Mouse (Mus musculus) forebrain, embryonic 15.5 days (tissue): Measurements from ENCODE around the gene Kdm1b. TPM values are rescaled to one million over a fixed set of nuclear protein-coding genes. Genes with fewer than 3 reads are reported as not detected.

Experiments
- ATAC-seq: fragments of 200-750 bp; cut with Nextera tagmentation; replicated peaks from 2 replicates; pipeline ENCODE4 v1.8.0; 2017; ENCODE audit warnings: mild to moderate bottlenecking, moderate TSS enrichment, moderate library complexity
- H3K27ac ChIP-seq: fragments of 300-500 bp; sonication (generic); replicated peaks from 2 replicates; pipeline ENCODE4 v1.5.1; 2015; ENCODE audit warnings: mild to moderate bottlenecking, inconsistent platforms
- H3K27me3 ChIP-seq: fragments of 300-500 bp; sonication (generic); 2 replicates; pipeline ENCODE4 v1.6.1; 2015; ENCODE audit warnings: inconsistent platforms
- H3K36me3 ChIP-seq: fragments of 300-500 bp; sonication (generic); 2 replicates; pipeline ENCODE4 v1.6.1; 2015; ENCODE audit warnings: mild to moderate bottlenecking, inconsistent platforms
- H3K4me1 ChIP-seq: fragments of 300-500 bp; sonication (generic); 2 replicates; pipeline ENCODE4 v1.6.1; 2015; ENCODE audit warnings: inconsistent platforms
- H3K4me2 ChIP-seq: fragments of 300-500 bp; sonication (generic); replicated peaks from 2 replicates; pipeline ENCODE4 v1.6.1; 2015; ENCODE audit warnings: mild to moderate bottlenecking, inconsistent platforms
- H3K4me3 ChIP-seq: fragments of 300-500 bp; sonication (generic); 2 replicates; pipeline ENCODE4 v1.5.1; 2015; ENCODE audit warnings: mild to moderate bottlenecking, inconsistent platforms
- H3K9ac ChIP-seq: fragments of 300-500 bp; sonication (generic); replicated peaks from 2 replicates; pipeline ENCODE4 v1.6.1; 2015; ENCODE audit warnings: mild to moderate bottlenecking, inconsistent platforms
- H3K9me3 ChIP-seq: fragments of 300-500 bp; sonication (generic); 2 replicates; pipeline ENCODE4 v1.6.1; 2016; ENCODE audit warnings: inconsistent platforms
- WGBS: fragments of 180-500 bp; shearing (Covaris S2); methylation state at CpG from one replicate; pipeline ENCODE4 v1.1.7; 2015; ENCODE audit warnings: mixed read lengths; 5-methylcytosine and 5-hydroxymethylcytosine counted together
- polyA plus RNA-seq: library from polyadenylated mRNA; unstranded; fragments of >200 nt; fragmentation: Nextera tagmentation; extraction: Ambion mirVana; gene quantifications from 2 replicates; pipeline ENCODE4 v1.2.1, GENCODE M21; 2015

The Kdm1b gene
- polyA plus RNA-seq, 1 experiment from 2014 or later, result 22.3 TPM

DNA sequence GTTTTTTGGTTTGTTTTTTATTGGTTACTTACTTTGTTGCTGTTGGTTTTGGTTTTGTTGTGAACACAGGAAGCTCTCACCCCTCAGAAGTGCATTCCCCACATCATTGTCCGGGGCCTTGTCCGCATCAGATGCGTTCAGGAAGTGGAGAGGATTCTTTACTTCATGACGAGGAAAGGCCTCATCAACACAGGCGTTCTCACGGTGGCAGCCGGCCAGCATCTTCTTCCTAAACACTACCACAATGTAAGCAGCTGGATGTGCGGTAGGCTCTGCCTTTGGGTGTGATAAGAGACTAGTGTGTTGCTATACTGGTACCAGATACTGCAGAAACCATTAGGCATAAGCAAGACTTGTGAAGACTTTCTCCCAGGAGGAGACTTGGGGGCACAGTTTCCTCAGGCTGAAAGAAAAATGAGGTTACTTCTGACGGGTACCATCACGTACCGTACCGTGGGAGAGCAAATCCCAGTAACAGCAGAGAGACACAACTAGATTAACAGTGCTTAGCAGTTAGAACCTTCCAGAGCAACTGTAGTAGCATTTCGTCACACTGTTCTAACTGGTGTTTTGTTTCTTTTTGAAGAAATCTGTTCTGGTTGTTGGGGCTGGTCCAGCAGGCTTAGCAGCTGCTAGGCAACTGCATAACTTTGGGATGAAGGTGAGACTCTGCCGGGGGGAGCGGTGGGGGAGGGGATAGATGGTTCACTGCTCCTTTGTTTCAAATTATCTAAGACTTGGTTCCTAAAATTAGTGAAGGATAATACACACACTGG, 20.9 kb downstream of the Kdm1b start:
- no peak overlapping the region for H3K4me2 ChIP-seq
- no peak overlapping the region for H3K27ac ChIP-seq
- H3K9ac ChIP-seq, result no peak overlapping the region
- 85% methylated on average over 15 of the region's 15 CpGs for WGBS
- H3K4me1 ChIP-seq, result no peaks in the 10 kb centered on the region
- peaks cover 63% of the 10 kb centered on the region for H3K36me3 ChIP-seq
- no peak for ATAC-seq
- H3K4me3 ChIP-seq, result no peak overlapping the region
- H3K27me3 ChIP-seq, result no peaks in the 10 kb centered on the region
- no peaks in the 10 kb centered on the region for H3K9me3 ChIP-seq

DNA sequence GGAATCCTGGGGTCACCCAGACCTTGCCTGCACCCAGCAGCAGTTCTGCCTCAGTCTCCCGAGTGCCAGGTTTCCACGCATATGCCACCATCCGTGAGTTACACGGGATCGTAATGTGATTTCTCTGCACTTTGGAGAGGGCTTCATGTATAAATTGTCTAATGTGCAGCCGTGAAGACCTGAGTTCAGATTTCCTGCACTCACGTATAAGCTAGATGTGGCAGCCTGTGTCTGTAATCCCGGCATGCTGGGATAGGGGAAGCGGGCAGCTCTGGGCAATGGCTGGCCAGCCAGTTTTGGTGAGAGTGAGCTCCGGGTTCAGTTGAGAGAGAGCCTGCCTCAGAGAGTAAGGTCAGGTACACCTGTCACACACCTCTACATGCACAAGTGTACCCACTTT, 23.2 kb downstream of the Kdm1b start:
- Histone ChIP-seq H3K4me1 (no peaks in the 10 kb centered on the region), H3K4me2 (no peak overlapping the region), H3K36me3 (peaks cover 48% of the 10 kb centered on the region), H3K9me3 (no peaks in the 10 kb centered on the region), H3K27me3 (no peaks in the 10 kb centered on the region), H3K9ac (no peak overlapping the region), H3K4me3 (no peak overlapping the region), H3K27ac (no peak overlapping the region)
- no peak for ATAC-seq
- 97% methylated on average over 10 of the region's 10 CpGs for WGBS

DNA sequence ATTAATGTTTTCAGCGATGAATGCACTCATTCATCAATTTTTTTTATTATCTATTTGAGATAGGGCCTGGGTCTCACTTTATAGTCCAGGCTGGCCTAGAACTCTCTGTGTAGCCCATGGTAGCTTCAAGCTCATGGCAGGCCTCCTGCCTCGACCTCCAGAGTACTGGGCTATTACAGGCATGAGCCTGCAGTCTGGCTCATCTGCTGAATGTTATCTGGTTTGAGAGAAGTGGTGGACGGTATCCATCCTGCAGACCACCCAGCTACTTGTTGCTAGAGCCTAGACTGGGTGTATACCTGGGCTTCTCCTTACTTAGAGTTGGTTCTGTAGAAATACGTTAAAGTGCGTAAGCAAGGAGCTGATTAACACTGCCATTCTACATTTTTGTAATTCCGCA, 23.7 kb downstream of the Kdm1b start:
- H3K36me3 ChIP-seq, result peaks cover 53% of the 10 kb centered on the region
- H3K4me2 ChIP-seq, result no peak overlapping the region
- WGBS, result 96% methylated on average over 6 of the region's 6 CpGs
- no peaks in the 10 kb centered on the region for H3K9me3 ChIP-seq
- H3K27ac ChIP-seq, result no peak overlapping the region
- H3K27me3 ChIP-seq, result no peaks in the 10 kb centered on the region
- no peak for ATAC-seq
- no peak overlapping the region for H3K9ac ChIP-seq
- H3K4me3 ChIP-seq, result no peak overlapping the region
- H3K4me1 ChIP-seq, result no peaks in the 10 kb centered on the region

GRCm38 (mm10) chr13:47070329-47071080, 27.2 kb downstream of the Kdm1b start:
- Histone ChIP-seq H3K36me3 (peaks cover 48% of the 10 kb centered on the region), H3K9me3 (no peaks in the 10 kb centered on the region), H3K27me3 (no peaks in the 10 kb centered on the region), H3K9ac (no peak overlapping the region), H3K4me1 (no peaks in the 10 kb centered on the region), H3K27ac (no peak overlapping the region), H3K4me2 (no peak overlapping the region), H3K4me3 (no peak overlapping the region)
- WGBS, result 80% methylated on average over 15 of the region's 15 CpGs
- no peak for ATAC-seq

DNA sequence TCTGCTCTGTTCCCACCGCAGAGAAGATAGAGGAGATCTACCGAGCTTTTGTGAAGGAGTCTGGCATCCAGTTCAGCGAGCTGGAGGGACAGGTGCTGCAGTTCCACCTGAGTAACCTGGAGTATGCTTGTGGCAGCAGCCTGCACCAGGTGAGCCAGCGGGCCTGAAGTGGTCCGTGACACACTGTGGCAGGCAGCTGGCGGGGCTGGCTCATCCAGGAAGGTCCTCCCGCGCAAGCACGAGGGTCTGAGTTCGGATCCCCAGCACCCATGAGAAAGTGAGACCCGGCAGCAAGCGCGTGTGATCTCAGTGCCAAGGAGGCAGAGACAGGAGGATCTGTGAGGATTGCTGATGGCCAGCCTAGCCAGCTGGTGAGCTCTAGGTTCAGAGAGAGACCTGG, 28.6 kb downstream of the Kdm1b start:
- Histone ChIP-seq H3K4me2 (no peak overlapping the region), H3K9ac (no peak overlapping the region), H3K4me3 (no peak overlapping the region), H3K27ac (no peak overlapping the region), H3K36me3 (peaks cover 42% of the 10 kb centered on the region), H3K9me3 (no peaks in the 10 kb centered on the region), H3K4me1 (no peaks in the 10 kb centered on the region), H3K27me3 (no peaks in the 10 kb centered on the region)
- WGBS, result 97% methylated on average over 13 of the region's 13 CpGs
- ATAC-seq, result no peak

GRCm38 (mm10) chr13:47072484-47072883, 29.2 kb downstream of the Kdm1b start:
- ATAC-seq, result no peak
- H3K27me3 ChIP-seq, result no peaks in the 10 kb centered on the region
- no peak overlapping the region for H3K9ac ChIP-seq
- 86% methylated on average over 5 of the region's 5 CpGs for WGBS
- H3K27ac ChIP-seq, result no peak overlapping the region
- H3K4me2 ChIP-seq, result no peak overlapping the region
- no peaks in the 10 kb centered on the region for H3K4me1 ChIP-seq
- no peaks in the 10 kb centered on the region for H3K9me3 ChIP-seq
- peaks cover 41% of the 10 kb centered on the region for H3K36me3 ChIP-seq
- H3K4me3 ChIP-seq, result no peak overlapping the region

DNA sequence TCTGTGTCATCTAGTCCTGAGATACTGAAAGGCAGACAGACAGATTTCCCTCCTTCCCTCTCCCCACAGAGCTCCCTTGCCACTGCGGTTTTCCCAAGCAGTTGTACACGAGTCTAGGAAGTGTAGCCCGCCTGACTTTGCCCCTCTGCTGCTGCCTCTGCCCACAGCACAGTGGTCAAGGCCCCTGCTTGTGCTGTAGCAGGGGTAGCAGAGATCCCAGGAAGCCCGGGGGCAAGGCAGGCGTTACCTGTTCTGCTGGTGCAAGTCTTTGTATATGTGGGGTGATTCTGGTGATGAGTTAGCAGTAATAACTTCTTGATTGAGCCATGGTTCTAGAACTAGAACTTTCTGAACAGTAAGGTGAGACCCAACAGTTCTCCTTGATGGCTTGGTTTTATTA, 32.9 kb downstream of the Kdm1b start:
- Histone ChIP-seq H3K27ac (no peak overlapping the region), H3K9ac (no peak overlapping the region), H3K4me2 (no peak overlapping the region), H3K4me3 (no peak overlapping the region), H3K36me3 (peaks cover 67% of the 10 kb centered on the region), H3K4me1 (no peaks in the 10 kb centered on the region), H3K27me3 (no peaks in the 10 kb centered on the region), H3K9me3 (no peaks in the 10 kb centered on the region)
- WGBS, result 89% methylated on average over 5 of the region's 5 CpGs
- no peak for ATAC-seq

DNA sequence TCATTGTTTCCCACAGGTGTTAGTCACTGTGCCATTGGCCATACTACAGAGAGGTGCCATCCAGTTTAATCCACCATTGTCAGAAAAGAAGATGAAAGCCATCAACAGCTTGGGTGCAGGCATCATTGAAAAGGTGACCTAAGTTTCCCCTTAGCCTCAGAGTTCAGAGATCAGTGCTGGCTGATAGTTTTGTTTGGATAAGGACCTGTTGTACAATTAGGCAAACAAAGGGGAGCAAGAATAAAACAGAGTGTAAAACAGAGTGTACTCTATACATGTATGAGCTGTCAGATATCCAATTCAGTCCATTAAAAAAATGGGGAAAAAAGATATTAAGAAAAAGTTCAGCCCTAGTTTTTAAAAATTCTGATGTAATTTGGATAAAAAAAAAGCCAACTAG, 34.1 kb downstream of the Kdm1b start:
- Histone ChIP-seq H3K27ac (no peak overlapping the region), H3K36me3 (peaks cover 70% of the 10 kb centered on the region), H3K4me2 (no peak overlapping the region), H3K27me3 (no peaks in the 10 kb centered on the region), H3K9me3 (no peaks in the 10 kb centered on the region), H3K9ac (no peak overlapping the region), H3K4me3 (no peak overlapping the region), H3K4me1 (no peaks in the 10 kb centered on the region)
- ATAC-seq, result no peak

- Histone ChIP-seq H3K9ac (no peak overlapping the region), H3K4me1 (no peaks in the 10 kb centered on the region), H3K4me3 (no peak overlapping the region), H3K4me2 (no peak overlapping the region), H3K27ac (no peak overlapping the region), H3K36me3 (peaks cover 74% of the 10 kb centered on the region), H3K9me3 (no peaks in the 10 kb centered on the region), H3K27me3 (no peaks in the 10 kb centered on the region)
- no peak for ATAC-seq
- WGBS, result 72% methylated on average over 5 of the region's 5 CpGs
These were observed 35.5 kb downstream of the Kdm1b start for GRCm38 (mm10) chr13:47078799-47079198.

- no peak overlapping the region for H3K9ac ChIP-seq
- H3K9me3 ChIP-seq, result no peaks in the 10 kb centered on the region
- peaks cover 74% of the 10 kb centered on the region for H3K36me3 ChIP-seq
- no peak overlapping the region for H3K4me3 ChIP-seq
- H3K27me3 ChIP-seq, result no peaks in the 10 kb centered on the region
- ATAC-seq, result no peak
- H3K4me1 ChIP-seq, result no peaks in the 10 kb centered on the region
- WGBS, result 86% methylated on average over 4 of the region's 4 CpGs
- H3K27ac ChIP-seq, result no peak overlapping the region
- no peak overlapping the region for H3K4me2 ChIP-seq
These were observed 37.7 kb downstream of the Kdm1b start for GRCm38 (mm10) chr13:47080905-47081505.

- Histone ChIP-seq H3K4me3 (no peak overlapping the region), H3K9me3 (no peaks in the 10 kb centered on the region), H3K4me1 (no peaks in the 10 kb centered on the region), H3K27me3 (no peaks in the 10 kb centered on the region), H3K4me2 (no peak overlapping the region), H3K36me3 (peaks cover 39% of the 10 kb centered on the region), H3K9ac (no peak overlapping the region), H3K27ac (no peak overlapping the region)
- no peak for ATAC-seq
- 100% methylated on average over 1 of the region's 1 CpGs for WGBS
These were observed 45.1 kb downstream of the Kdm1b start for GRCm38 (mm10) chr13:47088433-47088832.

- no peak for ATAC-seq
- WGBS, result 86% methylated on average over 2 of the region's 2 CpGs
These were observed 46.0 kb downstream of the Kdm1b start for GRCm38 (mm10) chr13:47089271-47089670.

More at GRCm38 (mm10) chr13:47089271-47089670, 46.0 kb downstream of the Kdm1b start:
- no peak overlapping the region for H3K9ac ChIP-seq
- no peak overlapping the region for H3K4me3 ChIP-seq
- peaks cover 45% of the 10 kb centered on the region for H3K36me3 ChIP-seq
- H3K9me3 ChIP-seq, result no peaks in the 10 kb centered on the region
- H3K27ac ChIP-seq, result no peak overlapping the region
- no peaks in the 10 kb centered on the region for H3K27me3 ChIP-seq
- H3K4me1 ChIP-seq, result no peaks in the 10 kb centered on the region
- no peak overlapping the region for H3K4me2 ChIP-seq
